Mouse (Mus musculus): ENCODE results near the gene Prr18. TPM values are rescaled to one million over a fixed set of nuclear protein-coding genes. Genes with fewer than 3 reads are reported as not detected.
A peak's percentile ranks its signal among the peaks of the same experiment; 100 is the strongest.

Prr18 gene
- polyA plus RNA-seq, 1 experiment from 2014 or later, result 0.19 TPM

DNA sequence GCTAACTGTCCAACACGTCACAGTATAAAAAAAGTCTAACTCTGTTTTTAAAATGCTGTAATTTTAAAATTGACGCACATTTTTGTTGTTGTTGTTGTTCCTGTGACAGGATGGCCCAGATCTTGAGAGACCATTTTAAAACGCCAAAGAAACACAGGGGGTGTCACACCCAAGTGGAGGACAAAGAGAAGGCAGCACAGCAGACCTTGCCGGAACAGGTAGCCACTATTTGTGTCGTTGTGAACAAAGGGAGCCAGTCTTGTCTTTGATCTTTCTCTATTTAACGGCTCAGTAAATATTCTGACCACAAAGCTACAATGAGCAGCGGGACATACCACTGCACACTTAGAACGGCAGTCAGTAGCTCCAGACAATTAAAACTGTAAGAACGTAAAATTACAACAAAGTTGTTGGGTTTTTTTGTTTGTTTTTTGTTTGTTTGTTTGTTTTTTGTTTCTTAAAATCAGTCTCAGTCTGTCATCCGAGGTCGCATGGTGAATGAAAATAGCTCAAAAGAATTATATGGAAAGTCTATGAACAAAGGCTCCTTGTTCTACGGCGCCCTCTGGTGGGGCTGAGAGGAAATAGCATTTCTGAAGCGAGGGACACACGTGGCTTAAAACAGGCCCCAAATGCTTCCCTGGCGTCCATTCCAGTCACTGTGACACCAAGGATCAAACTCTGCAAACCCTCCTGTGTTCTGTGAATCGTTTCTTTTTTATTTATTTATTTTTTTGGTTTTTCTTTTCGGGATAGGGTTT, 35.2 kb downstream of the Prr18 start:
- WGBS, result 2% methylated on average over 18 of the region's 18 CpGs
- H3K9me3 ChIP-seq, result no peaks in the 10 kb centered on the region
- peak; percentile 82 for DNase-seq (ENCODE audit: extremely low spot score, low spot score)
- peaks cover 71% of the 10 kb centered on the region for H3K4me1 ChIP-seq
- no peaks in the 10 kb centered on the region for H3K36me3 ChIP-seq (replicated peaks)
- peak overlapping the region; percentile 94 for H3K27ac ChIP-seq
- H3K4me3 ChIP-seq, result peak overlapping the region; percentile 50
- 0 out of 2 replicates have a peak, but pooled peaks cover 2% of the 10 kb centered on the region for H3K27me3 ChIP-seq (ENCODE audit: poor library complexity, severe bottlenecking)

DNA sequence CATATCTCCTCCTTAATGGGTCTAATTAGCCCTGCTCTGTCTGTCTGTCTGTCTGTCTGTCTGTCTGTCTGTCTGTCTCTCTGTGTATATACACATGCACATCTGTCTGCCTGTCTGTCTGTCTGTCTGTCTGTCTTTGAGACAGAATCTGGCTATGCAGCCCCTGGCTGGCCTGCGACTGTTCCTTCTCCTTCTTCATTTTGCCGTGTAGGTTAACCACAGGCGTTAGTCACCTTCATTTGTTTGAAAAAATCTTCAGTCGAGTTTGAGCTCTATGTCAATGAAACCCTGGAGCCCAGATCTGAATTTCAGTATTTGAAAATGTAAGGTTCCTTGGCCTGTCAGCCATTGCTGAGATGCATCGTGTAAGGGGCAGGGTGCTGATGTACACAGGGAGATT, 40.0 kb downstream of the Prr18 start:
- 64% methylated on average over 5 of the region's 5 CpGs for WGBS
- Histone ChIP-seq H3K4me3 (no peak overlapping the region), H3K27me3 (ENCODE audit: poor library complexity, severe bottlenecking) (no peaks in the 10 kb centered on the region; the same call in 1 of the 2 replicates), H3K4me1 (peaks cover 26% of the 10 kb centered on the region), H3K27ac (no peak overlapping the region), H3K9me3 (no peaks in the 10 kb centered on the region), H3K36me3 (replicated peaks) (no peaks in the 10 kb centered on the region)
- DNase-seq (ENCODE audit: extremely low spot score, low spot score), result no peak

DNA sequence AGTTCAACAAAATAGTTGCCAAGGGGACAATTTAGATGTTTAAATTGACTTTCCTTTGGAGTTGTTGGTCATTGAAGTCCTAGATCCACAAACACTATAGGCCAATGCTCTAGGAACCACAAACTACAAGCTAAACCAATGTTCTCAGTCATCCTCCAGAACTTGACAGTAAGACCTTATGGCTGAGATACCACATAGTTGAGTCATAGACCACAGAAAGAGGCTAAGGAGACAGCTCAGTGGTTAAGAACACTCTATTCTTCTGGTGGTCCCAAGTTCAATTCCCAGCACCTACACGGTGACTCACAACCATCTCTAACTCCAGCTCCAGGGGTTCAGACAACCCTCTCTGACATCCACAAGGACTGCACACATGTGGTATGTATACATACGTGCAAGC, 48.2 kb downstream of the Prr18 start:
- Histone ChIP-seq H3K27ac (no peak overlapping the region), H3K36me3 (replicated peaks) (no peaks in the 10 kb centered on the region), H3K9me3 (peaks cover 3% of the 10 kb centered on the region; the same call in 1 of the 2 replicates), H3K27me3 (ENCODE audit: poor library complexity, severe bottlenecking) (peaks cover 34% of the 10 kb centered on the region), H3K4me1 (peaks cover 19% of the 10 kb centered on the region), H3K4me3 (no peak overlapping the region)
- 95% methylated on average over 2 of the region's 2 CpGs for WGBS
- DNase-seq (ENCODE audit: extremely low spot score, low spot score), result no peak

DNA sequence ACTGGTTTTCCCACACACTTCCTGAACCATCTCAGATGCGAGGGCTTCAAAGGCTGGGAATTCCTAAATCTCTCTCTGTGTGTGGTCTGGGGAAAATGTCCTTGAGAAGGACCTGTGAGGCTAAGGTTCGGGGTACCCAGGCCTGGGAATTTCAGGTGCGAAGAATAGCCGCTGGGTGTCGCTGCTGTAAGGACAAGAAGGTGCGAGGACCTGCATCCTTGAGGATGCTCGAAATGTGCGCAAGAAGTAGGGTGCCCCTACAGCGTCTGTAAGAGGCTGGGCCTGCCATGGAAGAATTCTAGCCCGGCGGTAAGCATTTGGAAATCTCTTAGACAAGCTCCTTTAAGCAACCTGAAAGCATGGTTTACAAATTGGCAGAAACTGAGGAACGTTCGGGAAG, 51.2 kb downstream of the Prr18 start:
- WGBS, result 2% methylated on average over 13 of the region's 13 CpGs
- Histone ChIP-seq H3K36me3 (replicated peaks) (no peaks in the 10 kb centered on the region), H3K27me3 (ENCODE audit: poor library complexity, severe bottlenecking) (peaks cover 54% of the 10 kb centered on the region), H3K4me3 (peak overlapping the region; percentile 41; the same call in 1 of the 2 replicates), H3K9me3 (peaks cover 3% of the 10 kb centered on the region; the same call in 1 of the 2 replicates), H3K4me1 (peaks cover 22% of the 10 kb centered on the region), H3K27ac (no peak overlapping the region)
- DNase-seq (ENCODE audit: extremely low spot score, low spot score), result no peak

DNA sequence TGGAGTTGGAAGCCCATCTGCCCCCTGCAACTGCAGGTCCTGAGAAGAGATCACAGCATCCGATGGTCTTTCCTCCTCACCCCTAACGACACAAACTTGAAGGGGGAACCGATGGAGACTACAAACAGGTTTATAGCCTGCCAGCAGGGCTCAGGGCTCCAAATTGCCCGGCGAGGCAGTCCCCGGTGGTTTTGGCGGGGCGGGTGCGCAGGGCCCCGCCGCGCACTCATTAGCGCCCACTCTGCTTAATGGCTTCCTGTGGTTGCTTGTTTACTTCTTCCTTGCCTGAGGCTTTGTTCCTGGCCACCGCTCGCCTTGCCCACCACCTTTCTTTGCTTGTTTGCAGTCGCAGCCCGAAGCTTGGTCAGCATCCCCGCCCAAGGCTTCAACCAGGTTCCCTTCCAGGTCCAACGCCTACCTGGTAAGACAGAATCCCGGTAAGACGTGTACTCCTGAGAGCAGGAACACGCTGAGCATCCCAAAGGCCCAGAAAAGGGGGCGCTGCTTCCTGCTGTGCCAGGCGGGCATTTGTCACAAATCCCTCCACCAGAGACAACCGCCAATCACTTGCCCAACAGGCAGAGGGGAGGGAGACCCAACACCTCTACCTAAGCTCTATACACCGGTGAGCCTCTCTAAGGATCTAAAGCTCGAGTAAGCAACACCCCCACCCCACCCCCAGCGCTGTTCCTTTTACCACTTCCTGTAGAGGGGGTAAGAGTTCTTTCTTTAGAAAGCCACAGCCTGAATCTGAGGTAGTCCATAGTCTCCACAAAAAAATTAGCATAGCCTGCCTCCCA, 51.9 kb downstream of the Prr18 start:
- Histone ChIP-seq H3K4me1 (peaks cover 22% of the 10 kb centered on the region), H3K27ac (no peak overlapping the region), H3K27me3 (ENCODE audit: poor library complexity, severe bottlenecking) (peaks cover 54% of the 10 kb centered on the region), H3K9me3 (peaks cover 3% of the 10 kb centered on the region; the same call in 1 of the 2 replicates), H3K36me3 (replicated peaks) (no peaks in the 10 kb centered on the region), H3K4me3 (peak overlapping the region; percentile 41)
- DNase-seq (ENCODE audit: extremely low spot score, low spot score), result no peak
- WGBS, result under 1% methylated on average over 28 of the region's 28 CpGs

DNA sequence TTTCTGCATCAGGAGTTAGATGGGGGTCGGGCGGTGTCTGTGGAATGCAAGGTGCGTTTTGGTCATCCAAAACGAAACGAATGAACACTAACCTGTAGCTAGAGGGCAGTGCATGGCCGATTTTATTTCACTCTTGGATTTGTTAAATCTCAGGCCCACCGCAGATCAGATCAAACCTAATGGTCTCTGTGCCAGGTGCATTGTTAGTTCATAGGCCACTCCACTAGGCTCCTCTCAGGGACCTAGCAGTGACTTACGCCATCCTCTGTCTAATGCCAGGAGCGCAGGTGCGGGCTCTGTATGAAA, 52.5 kb downstream of the Prr18 start:
- H3K4me3 ChIP-seq, result peak overlapping the region; percentile 41
- no peak for DNase-seq (ENCODE audit: extremely low spot score, low spot score)
- WGBS, result 4% methylated on average over 10 of the region's 10 CpGs
- H3K9me3 ChIP-seq, result peaks cover 3% of the 10 kb centered on the region; the same call in 1 of the 2 replicates
- H3K27me3 ChIP-seq (ENCODE audit: poor library complexity, severe bottlenecking), result peaks cover 54% of the 10 kb centered on the region
- no peak overlapping the region for H3K27ac ChIP-seq
- H3K36me3 ChIP-seq (replicated peaks), result no peaks in the 10 kb centered on the region
- H3K4me1 ChIP-seq, result peaks cover 22% of the 10 kb centered on the region

DNA sequence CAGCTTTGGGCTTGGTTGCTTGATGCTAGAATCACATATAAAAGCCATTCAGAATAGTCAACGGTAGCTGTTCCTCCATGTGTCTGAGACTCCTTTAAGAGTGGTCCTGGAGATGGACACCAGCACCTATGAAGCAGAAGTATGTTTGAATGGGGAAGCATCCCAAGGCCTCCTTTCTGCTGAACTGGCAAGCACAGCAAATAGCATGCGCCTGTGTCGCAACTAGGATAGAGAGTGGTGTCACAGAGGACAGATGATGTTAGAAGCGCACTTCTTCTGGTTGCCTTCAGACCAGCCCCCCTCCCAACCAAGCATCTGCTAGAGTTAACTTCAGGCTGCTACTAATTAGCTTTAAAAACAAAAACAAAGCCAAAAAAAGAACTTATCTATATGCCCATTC, 53.2 kb downstream of the Prr18 start:
- DNase-seq (ENCODE audit: extremely low spot score, low spot score), result no peak
- Histone ChIP-seq H3K4me3 (no peak overlapping the region), H3K36me3 (replicated peaks) (no peaks in the 10 kb centered on the region), H3K27ac (no peak overlapping the region), H3K4me1 (peaks cover 22% of the 10 kb centered on the region), H3K9me3 (peaks cover 3% of the 10 kb centered on the region; the same call in 1 of the 2 replicates), H3K27me3 (ENCODE audit: poor library complexity, severe bottlenecking) (peaks cover 54% of the 10 kb centered on the region)
- 57% methylated on average over 4 of the region's 4 CpGs for WGBS

Other genes with a start within 250 kb of the Prr18 start
- 0.22 and 0.31 TPM in 2 replicates for gene Gm49673, start 189.7 kb upstream of the Prr18 start, polyA plus RNA-seq (2016; fragmentation: Nextera tagmentation; extraction: Ambion mirVana)
- gene Rnaset2a, start 189.4 kb upstream of the Prr18 start, polyA plus RNA-seq (2016; fragmentation: Nextera tagmentation; extraction: Ambion mirVana), result 14.6 and 17.0 TPM in 2 replicates
- 57.7 and 60.9 TPM in 2 replicates for gene Fgfr1op, start 172.0 kb upstream of the Prr18 start, polyA plus RNA-seq (2016; fragmentation: Nextera tagmentation; extraction: Ambion mirVana)
- not detected in 2 replicates for gene Ccr6, start 101.4 kb upstream of the Prr18 start, polyA plus RNA-seq (2016; fragmentation: Nextera tagmentation; extraction: Ambion mirVana)
- gene Mpc1, start 54.6 kb upstream of the Prr18 start, polyA plus RNA-seq (2016; fragmentation: Nextera tagmentation; extraction: Ambion mirVana), result 61.7 and 71.1 TPM in 2 replicates
- gene Sft2d1, start 26.4 kb upstream of the Prr18 start, polyA plus RNA-seq (2016; fragmentation: Nextera tagmentation; extraction: Ambion mirVana), result 58.6 and 62.9 TPM in 2 replicates
- gene T2, start 18.5 kb downstream of the Prr18 start, polyA plus RNA-seq (2016; fragmentation: Nextera tagmentation; extraction: Ambion mirVana), result 0.35 and 0.66 TPM in 2 replicates
- gene T, start 97.0 kb downstream of the Prr18 start, polyA plus RNA-seq (2016; fragmentation: Nextera tagmentation; extraction: Ambion mirVana), result 0.43 and 0.52 TPM in 2 replicates
- gene Pde10a, start 187.9 kb downstream of the Prr18 start, polyA plus RNA-seq (2016; fragmentation: Nextera tagmentation; extraction: Ambion mirVana), result 3.1 and 3.6 TPM in 2 replicates
- not detected in 2 replicates for gene Gm17087, start 229.5 kb downstream of the Prr18 start, polyA plus RNA-seq (2016; fragmentation: Nextera tagmentation; extraction: Ambion mirVana)